Mouse (Mus musculus): ENCODE results near the gene Cftr. TPM values are rescaled to one million over a fixed set of nuclear protein-coding genes. Genes with fewer than 3 reads are reported as not detected.

Gene Cftr
- not detected in 2 replicates for polyA plus RNA-seq (2012; ENCODE audit: low replicate concordance)

DNA sequence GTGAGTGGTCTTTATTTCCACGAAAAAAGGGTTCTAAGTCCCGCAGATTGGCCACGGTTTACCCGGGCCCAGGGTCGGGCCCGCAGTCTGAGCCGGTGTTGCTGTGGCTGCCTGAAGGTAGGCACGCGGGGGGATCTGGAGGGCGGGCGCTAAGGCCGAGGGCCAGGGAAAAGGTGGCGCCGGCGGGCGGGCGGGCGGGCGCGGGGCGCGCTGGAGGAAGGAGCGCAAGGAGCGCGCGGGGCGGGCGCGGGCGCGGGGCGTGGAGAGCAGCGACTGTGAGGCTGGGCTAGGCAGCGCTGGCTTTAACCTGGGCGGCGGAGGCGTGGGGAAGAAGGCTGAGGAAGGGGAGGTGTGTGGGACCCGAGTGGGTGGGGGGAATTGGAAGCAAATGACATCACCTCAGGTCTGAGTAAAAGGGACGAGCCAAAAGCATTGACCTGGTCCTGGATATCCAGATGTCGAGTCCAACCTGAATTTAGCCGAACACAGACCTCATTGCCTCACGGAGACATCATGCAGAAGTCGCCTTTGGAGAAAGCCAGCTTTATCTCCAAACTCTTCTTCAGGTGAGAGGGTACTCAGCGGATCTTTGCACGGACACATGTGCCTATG, at the start of gene Cftr:
Gene Cftr, plus strand, starts transcription at position 377 of the 612 bp plus-strand sequence.

Other genes starting within 250 kb of the Cftr start
- 0.15 TPM in 1 of 2 replicates, not detected in the other for gene Wnt2, start 140.1 kb upstream of the Cftr start, polyA plus RNA-seq (2012; ENCODE audit: low replicate concordance)
- gene Asz1, start 61.6 kb upstream of the Cftr start, polyA plus RNA-seq (2012; ENCODE audit: low replicate concordance): not detected in 2 replicates

Measured in hematopoietic multipotent progenitor cell, adult 10-12 weeks (in vitro differentiated cells).